10 mouse cellular contexts compared by ENCODE assay signal in the genomic region with DNA sequence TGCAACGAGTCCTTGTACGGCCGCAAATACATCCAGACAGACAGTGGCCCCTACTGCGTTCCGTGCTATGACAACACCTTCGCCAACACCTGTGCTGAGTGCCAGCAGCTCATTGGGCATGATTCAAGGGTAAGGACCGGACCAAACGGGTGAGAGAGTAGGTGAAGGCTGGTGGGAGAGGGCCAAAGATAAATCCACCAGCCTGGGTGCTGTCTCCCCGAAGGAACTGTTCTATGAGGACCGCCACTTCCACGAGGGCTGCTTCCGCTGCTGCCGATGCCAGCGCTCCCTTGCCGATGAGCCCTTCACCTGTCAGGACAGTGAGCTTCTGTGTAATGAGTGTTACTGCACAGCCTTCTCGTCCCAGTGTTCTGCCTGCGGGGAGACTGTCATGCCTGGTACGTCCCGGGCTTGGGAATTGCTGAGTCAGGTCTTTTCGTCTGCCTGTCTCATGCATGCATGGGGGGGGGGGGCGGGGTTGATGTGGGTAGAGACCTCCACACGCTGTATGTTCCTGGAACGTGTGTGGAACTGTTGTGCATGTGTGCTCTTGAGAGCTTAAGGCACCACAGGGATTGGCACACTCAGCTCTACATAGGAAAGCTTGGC. TPM values are rescaled to one million over a fixed set of nuclear protein-coding genes. Genes with fewer than 3 reads are reported as not detected.
DNase-seq lines count a peak whose midpoint lies in the region; ATAC-seq and TF ChIP-seq lines count a peak whose summit lies in the region.
"Had no signal": no experiment of that assay in that cellular context is flagged by ENCODE, and none has a peak within 500 bp of the region (broad histone marks: within the 10 kb centered on the region; RNA-seq: fewer than 3 reads in every experiment).

No protein-coding gene starts in this region.

- no peak for TF ChIP-seq POLR2A in liver, adult 2 months (IDR thresholded peaks at IDR 0.05; ENCODE audit: extremely low read depth, insufficient read depth, low read length)

- peaks cover 15% of the 10 kb centered on the region for H3K4me1 ChIP-seq in liver, adult 2 months (ENCODE audit: control insufficient read depth, insufficient read depth, low read length)
- H3K4me1 ChIP-seq in embryonic facial prominence, embryonic 13.5 days, result peaks cover 81% of the 10 kb centered on the region
- peaks cover 50% of the 10 kb centered on the region for H3K4me1 ChIP-seq in liver, embryonic 16.5 days (ENCODE audit: control insufficient read depth, low read depth, low read length)

- intact Hi-C loops in gastrocnemius, adult 2 months (cut with DNase I), result no loop called here
- intact Hi-C loops in gastrocnemius, postnatal 36 days (cut with DNase I), result no loop called here

- no peaks in the 10 kb centered on the region for H3K36me3 ChIP-seq in liver, adult 2 months (ENCODE audit: control insufficient read depth, insufficient read depth, low read length)
- H3K36me3 ChIP-seq in embryonic facial prominence, embryonic 13.5 days, result peaks cover 24% of the 10 kb centered on the region
- H3K36me3 ChIP-seq in liver, embryonic 16.5 days (ENCODE audit: control insufficient read depth, insufficient read depth), result no peaks in the 10 kb centered on the region; the same call in 1 of the 2 replicates

- peak overlapping the region; percentile 28; the same call in 1 of the 2 replicates for H3K9ac ChIP-seq in liver, adult 2 months (ENCODE audit: low read depth, low read length)
- H3K9ac ChIP-seq in embryonic facial prominence, embryonic 13.5 days, result no peak overlapping the region
- H3K9ac ChIP-seq in liver, embryonic 16.5 days (ENCODE audit: low read depth, low read length), result no peak overlapping the region
- H3K9ac ChIP-seq: liver, embryonic 15.5 days had no signal

- H3K79me2 ChIP-seq in liver, adult 2 months (ENCODE audit: control insufficient read depth, insufficient read depth, low read length), result no peaks in the 10 kb centered on the region

- DNase-seq in gastrocnemius, adult 2 months, result peak; percentile 34
- no peak for DNase-seq in gastrocnemius, postnatal 36 days
- no peak for DNase-seq in liver, adult 2 months (ENCODE audit: extremely low read depth, low read depth, low spot score)
- DNase-seq in liver, result no peak
- no peak for DNase-seq in ovary, adult 18-20 months (ENCODE audit: low spot score)
- DNase-seq in ovary, postnatal 36 days (ENCODE audit: low spot score), result no peak
- DNase-seq: cerebellum, adult 18-20 months had no signal

- H3K27me3 ChIP-seq in liver, adult 2 months (ENCODE audit: control insufficient read depth, insufficient read depth, low read length), result peaks cover 1% of the 10 kb centered on the region; the same call in 1 of the 2 replicates
- H3K27me3 ChIP-seq in embryonic facial prominence, embryonic 13.5 days, result no peaks in the 10 kb centered on the region
- peaks cover 10% of the 10 kb centered on the region for H3K27me3 ChIP-seq in liver, embryonic 16.5 days (ENCODE audit: control insufficient read depth, insufficient read depth, low read depth, low read length)

- TF ChIP-seq CTCF in gastrocnemius, adult 2 months (IDR thresholded peaks at IDR 0.05), result no peak
- TF ChIP-seq CTCF in liver, adult 2 months (IDR thresholded peaks at IDR 0.05; ENCODE audit: low read depth, low read length), result no peak

- no peak overlapping the region for H3K4me2 ChIP-seq in embryonic facial prominence, embryonic 13.5 days
- no peak overlapping the region for H3K4me2 ChIP-seq in liver, embryonic 16.5 days (ENCODE audit: low read depth, low read length)

- H3K9me3 ChIP-seq in embryonic facial prominence, embryonic 13.5 days, result no peaks in the 10 kb centered on the region
- no peaks in the 10 kb centered on the region for H3K9me3 ChIP-seq in liver, embryonic 16.5 days (replicated peaks; ENCODE audit: control insufficient read depth, low read length)
- H3K9me3 ChIP-seq: liver, embryonic 15.5 days had no signal

- 84% methylated on average over 23 of the region's 23 CpGs for WGBS in liver, adult 2 months
- WGBS in embryonic facial prominence, embryonic 13.5 days, result 76% methylated on average over 23 of the region's 23 CpGs
- WGBS in liver, embryonic 16.5 days (ENCODE audit: insufficient replicate concordance), result 73% methylated on average over 23 of the region's 23 CpGs

- peak overlapping the region; percentile 99 for H3K27ac ChIP-seq in gastrocnemius, adult 2 months
- H3K27ac ChIP-seq in liver, adult 2 months (replicated peaks; ENCODE audit: insufficient read depth, low read depth, low read length), result peak overlapping the region; percentile 55
- peak overlapping the region; percentile 94 for H3K27ac ChIP-seq in embryonic facial prominence, embryonic 13.5 days
- H3K27ac ChIP-seq in liver, embryonic 16.5 days (ENCODE audit: low read length), result peak overlapping the region; percentile 50

- peak overlapping the region; percentile 93 for H3K4me3 ChIP-seq in gastrocnemius, adult 2 months
- H3K4me3 ChIP-seq in liver, adult 2 months (ENCODE audit: insufficient read depth, low read depth, low read length), result no peak overlapping the region
- H3K4me3 ChIP-seq in embryonic facial prominence, embryonic 13.5 days, result no peak overlapping the region
- H3K4me3 ChIP-seq in liver, embryonic 16.5 days (ENCODE audit: low read depth, low read length), result no peak overlapping the region
- H3K4me3 ChIP-seq: liver, embryonic 15.5 days had no signal

- no peak for ATAC-seq in embryonic facial prominence, embryonic 13.5 days (ENCODE audit: insufficient number of reproducible peaks, insufficient read depth, low FRiP score, low TSS enrichment, low read depth)
- ATAC-seq in liver, embryonic 16.5 days (ENCODE audit: low read depth), result no peak

RNA-seq across cellular contexts. Expression of gene Fhl3, which starts 5.3 kb away (rescaled TPM):
- total RNA-seq in gastrocnemius, adult 2 months (2021), result 100 to 1,000 TPM; 151 to 515 TPM
- total RNA-seq in gastrocnemius, postnatal 36 days (2021), result 100 to 1,000 TPM; 216 to 338 TPM
- total RNA-seq in liver, adult 2 months (2014; rRNA removed), result 0.20 and 0.28 TPM in 2 replicates
- polyA plus RNA-seq in liver, adult 2 months (2012; rRNA removed), result 0.95 and 1.5 TPM in 2 replicates
- polyA plus RNA-seq in embryonic facial prominence, embryonic 13.5 days (2015; fragmentation: Nextera tagmentation; extraction: Ambion mirVana), result 17.0 and 19.5 TPM in 2 replicates
- polyA plus RNA-seq in liver, embryonic 16.5 days (2015; fragmentation: Nextera tagmentation; extraction: Ambion mirVana), result 2.5 TPM in 2 replicates

RNA-seq across cellular contexts. Expression of gene Sf3a3, which starts 8.8 kb away (rescaled TPM):
- 10 to 100 TPM; 11.1 to 14.3 TPM for total RNA-seq in gastrocnemius, adult 2 months (2021)
- 10 to 100 TPM; 10.1 to 12.8 TPM for total RNA-seq in gastrocnemius, postnatal 36 days (2021)
- 12.1 and 15.1 TPM in 2 replicates for total RNA-seq in liver, adult 2 months (2014; rRNA removed)
- polyA plus RNA-seq in liver, adult 2 months (2012; rRNA removed), result 5.5 and 6.6 TPM in 2 replicates
- 177 and 186 TPM in 2 replicates for polyA plus RNA-seq in embryonic facial prominence, embryonic 13.5 days (2015; fragmentation: Nextera tagmentation; extraction: Ambion mirVana)
- 49.4 and 54.4 TPM in 2 replicates for polyA plus RNA-seq in liver, embryonic 16.5 days (2015; fragmentation: Nextera tagmentation; extraction: Ambion mirVana)

RNA-seq across cellular contexts. Expression of gene Utp11, which starts 12.4 kb away (rescaled TPM):
- 10 to 100 TPM; 17.5 to 21.5 TPM for total RNA-seq in gastrocnemius, adult 2 months (2021)
- total RNA-seq in gastrocnemius, postnatal 36 days (2021), result 10 to 100 TPM; 15.4 to 16.7 TPM
- total RNA-seq in liver, adult 2 months (2014; rRNA removed), result 9.3 and 11.6 TPM in 2 replicates
- 4.2 and 5.5 TPM in 2 replicates for polyA plus RNA-seq in liver, adult 2 months (2012; rRNA removed)
- 84.7 and 92.2 TPM in 2 replicates for polyA plus RNA-seq in embryonic facial prominence, embryonic 13.5 days (2015; fragmentation: Nextera tagmentation; extraction: Ambion mirVana)
- 19.9 and 22.7 TPM in 2 replicates for polyA plus RNA-seq in liver, embryonic 16.5 days (2015; fragmentation: Nextera tagmentation; extraction: Ambion mirVana)

RNA-seq across cellular contexts. Expression of gene Inpp5b, which starts 35.9 kb away (rescaled TPM):
- 10 to 100 TPM in 1 of 2 experiments, 1 to 10 TPM in 1; 8.9 to 10.6 TPM for total RNA-seq in gastrocnemius, adult 2 months (2021)
- 10 to 100 TPM; 10.8 to 11.0 TPM for total RNA-seq in gastrocnemius, postnatal 36 days (2021)
- total RNA-seq in liver, adult 2 months (2014; rRNA removed), result 15.3 and 15.8 TPM in 2 replicates
- polyA plus RNA-seq in liver, adult 2 months (2012; rRNA removed), result 24.1 and 25.7 TPM in 2 replicates
- 25.2 and 26.4 TPM in 2 replicates for polyA plus RNA-seq in embryonic facial prominence, embryonic 13.5 days (2015; fragmentation: Nextera tagmentation; extraction: Ambion mirVana)
- 32.7 and 39.1 TPM in 2 replicates for polyA plus RNA-seq in liver, embryonic 16.5 days (2015; fragmentation: Nextera tagmentation; extraction: Ambion mirVana)

RNA-seq across cellular contexts. Expression of gene Pou3f1, which starts 49.2 kb away (rescaled TPM):
- total RNA-seq in gastrocnemius, adult 2 months (2021), result under 1 TPM; 0.14 to 0.26 TPM
- total RNA-seq in gastrocnemius, postnatal 36 days (2021), result under 1 TPM; 0.31 to 0.52 TPM
- total RNA-seq in liver, adult 2 months (2014; rRNA removed), result not detected in 2 replicates
- 0.02 TPM in 1 of 2 replicates, not detected in the other for polyA plus RNA-seq in liver, adult 2 months (2012; rRNA removed)
- polyA plus RNA-seq in embryonic facial prominence, embryonic 13.5 days (2015; fragmentation: Nextera tagmentation; extraction: Ambion mirVana), result 2.3 and 2.4 TPM in 2 replicates
- not detected in 2 replicates for polyA plus RNA-seq in liver, embryonic 16.5 days (2015; fragmentation: Nextera tagmentation; extraction: Ambion mirVana)
- polyA plus RNA-seq: liver, embryonic 15.5 days had no signal

Comparison
In these comparisons a context has a peak if more than half of its experiments do, and no peak if none do; other contexts are left out.
1. RNA of gene Fhl3, which starts 5.3 kb away (total RNA-seq): 151 to 515 TPM in gastrocnemius, adult 2 months and 216 to 338 TPM in gastrocnemius, postnatal 36 days; 0.20 to 0.28 TPM in liver, adult 2 months; every median in the first group is over 100 times any median in the second.
2. Peak in every context shown above with its lines, with median percentiles within 50 percentile points of each other: H3K27ac ChIP-seq.